In genomic region chr3:21977775-21978174, GRCm38 (mm10) we compare ENCODE assay signal across 25 mouse cellular contexts.
DNase-seq lines count a peak whose midpoint lies in the region; ATAC-seq and TF ChIP-seq lines count a peak whose summit lies in the region.
"Had no signal": no experiment of that assay in that cellular context is flagged by ENCODE, and none has a peak within 500 bp of the region (broad histone marks: within the 10 kb centered on the region; RNA-seq: fewer than 3 reads in every experiment).

No protein-coding gene starts in this region.

- no peak for DNase-seq in liver, embryonic 11.5 days (ENCODE audit: low spot score)
- DNase-seq in liver, postnatal 0 days, result no peak
- DNase-seq in MEL (ENCODE audit: low read depth, low spot score), result peak; percentile 80
- no peak for DNase-seq in urinary bladder, postnatal 4 days (ENCODE audit: low spot score in 2 of 2)
- DNase-seq in gastrocnemius, postnatal 14 days, result no peak
- DNase-seq: adrenal gland, adult 2 months; adrenal gland, postnatal 14 days; cerebellum, adult 11 months; cerebellum, adult 2 months; cerebellum, postnatal 10 days; cerebellum, postnatal 36 days; gastrocnemius, postnatal 10 days; heart, adult 18-20 months; heart, postnatal 14 days had no signal

- 0 out of 2 replicates have a peak, but pooled peaks cover 2% of the 10 kb centered on the region for H3K36me3 ChIP-seq in liver, embryonic 11.5 days (ENCODE audit: control insufficient read depth, insufficient read depth, low read length)
- H3K36me3 ChIP-seq in liver, postnatal 0 days (replicated peaks; ENCODE audit: insufficient read depth, low read length), result no peaks in the 10 kb centered on the region
- H3K36me3 ChIP-seq in MEL (ENCODE audit: control insufficient read depth in 1 of 2, insufficient read depth in 2 of 2, low read length in 2 of 2), result peaks cover 0 to 24% of the 10 kb centered on the region in 2 experiments; a peak in 2 of 4 replicates
- H3K36me3 ChIP-seq: forebrain, embryonic 10.5 days; heart, embryonic 13.5 days; hindbrain, embryonic 10.5 days had no signal

- WGBS in liver, embryonic 11.5 days, result 35% methylated on average over 1 of the region's 1 CpGs
- WGBS in liver, postnatal 0 days (ENCODE audit: insufficient replicate concordance), result 49% methylated on average over 1 of the region's 1 CpGs

- TF ChIP-seq POLR2A in MEL (IDR thresholded peaks at IDR 0.05; ENCODE audit: control insufficient read depth in 1 of 2, insufficient read depth in 1 of 2, low read depth in 1 of 2, low read length in 2 of 2, poor library complexity in 1 of 2), result no peak

- H3K4me3 ChIP-seq in liver, embryonic 11.5 days (ENCODE audit: low read depth, low read length), result no peak overlapping the region
- no peak overlapping the region for H3K4me3 ChIP-seq in liver, postnatal 0 days (ENCODE audit: low read depth, low read length)
- H3K4me3 ChIP-seq in MEL (ENCODE audit: control insufficient read depth in 1 of 2, insufficient read depth in 1 of 2, low read depth in 2 of 2, low read length in 2 of 2), result no peak overlapping the region
- H3K4me3 ChIP-seq: forebrain, embryonic 10.5 days; forebrain, embryonic 13.5 days; heart, embryonic 13.5 days; hindbrain, embryonic 10.5 days had no signal

- TF ChIP-seq EP300 in liver, postnatal 0 days (IDR thresholded peaks at IDR 0.05; ENCODE audit: low read depth), result no peak
- TF ChIP-seq EP300 in MEL (IDR thresholded peaks at IDR 0.05; ENCODE audit: low read depth in 1 of 2, low read length in 2 of 2), result peak; percentile 81 to 93

- intact Hi-C loops in gastrocnemius, postnatal 14 days (cut with DNase I; ENCODE audit: low total_unique reads), result no loop called here

- H3K9me3 ChIP-seq in liver, embryonic 11.5 days (ENCODE audit: control insufficient read depth, low read length), result no peaks in the 10 kb centered on the region
- peaks cover 5% of the 10 kb centered on the region; the same call in 1 of the 2 replicates for H3K9me3 ChIP-seq in liver, postnatal 0 days (ENCODE audit: low read length)
- no peaks in the 10 kb centered on the region for H3K9me3 ChIP-seq in MEL (replicated peaks; ENCODE audit: insufficient read depth, low read length)
- H3K9me3 ChIP-seq: forebrain, embryonic 13.5 days; hindbrain, embryonic 10.5 days had no signal

- ATAC-seq in liver, embryonic 11.5 days (replicated peaks; ENCODE audit: low FRiP score), result peak; percentile 71
- no peak for ATAC-seq in liver, postnatal 0 days
- peak; percentile 81 for ATAC-seq in common myeloid progenitor, adult 5-6 weeks (replicated peaks; ENCODE audit: low read depth, poor library complexity, severe bottlenecking)
- ATAC-seq in megakaryocyte-erythroid progenitor cell, adult 5-6 weeks (replicated peaks; ENCODE audit: low FRiP score, low TSS enrichment, poor library complexity, severe bottlenecking), result peak; percentile 60; the same call in 1 of the 2 replicates
- ATAC-seq: forebrain, embryonic 13.5 days; forebrain, embryonic 16.5 days; hindbrain, postnatal 0 days; inflammation-experienced regulatory T-cells, adult 6 months; intestine, embryonic 16.5 days had no signal

- TF ChIP-seq CTCF in liver, postnatal 0 days (IDR thresholded peaks at IDR 0.05; ENCODE audit: low read depth), result no peak
- no peak for TF ChIP-seq CTCF in MEL (IDR thresholded peaks at IDR 0.05 in 2 of 3, conservative IDR thresholded peaks at IDR 0.05 in 1 of 3; ENCODE audit: control insufficient read depth in 1 of 3, insufficient read depth in 1 of 3, low read depth in 2 of 3, low read length in 3 of 3, poor library complexity in 1 of 3, severe bottlenecking in 1 of 3)

- no peak for TF ChIP-seq RAD21 in MEL (IDR thresholded peaks at IDR 0.05; ENCODE audit: low read depth, low read length)

- H3K4me2 ChIP-seq in liver, embryonic 11.5 days, result no peak overlapping the region
- no peak overlapping the region for H3K4me2 ChIP-seq in liver, postnatal 0 days (ENCODE audit: low read depth, low read length)
- H3K4me2 ChIP-seq: forebrain, embryonic 13.5 days; heart, embryonic 13.5 days; hindbrain, embryonic 14.5 days had no signal

- H3K27ac ChIP-seq in liver, embryonic 11.5 days (ENCODE audit: low read depth, low read length), result no peak overlapping the region
- H3K27ac ChIP-seq in liver, postnatal 0 days (ENCODE audit: low read depth), result no peak overlapping the region
- peak overlapping the region; percentile 15; the same call in 1 of the 2 replicates for H3K27ac ChIP-seq in MEL (ENCODE audit: control insufficient read depth, low read depth, low read length)
- H3K27ac ChIP-seq: forebrain, embryonic 10.5 days; forebrain, embryonic 13.5 days; heart, embryonic 13.5 days; hindbrain, embryonic 10.5 days; hindbrain, embryonic 14.5 days; hindbrain, postnatal 0 days had no signal

- no peaks in the 10 kb centered on the region for H3K4me1 ChIP-seq in liver, embryonic 11.5 days (replicated peaks; ENCODE audit: control insufficient read depth, insufficient read depth, low read length)
- peaks cover 3% of the 10 kb centered on the region; the same call in 1 of the 2 replicates for H3K4me1 ChIP-seq in liver, postnatal 0 days (ENCODE audit: insufficient read depth)
- peaks cover 6 to 21% of the 10 kb centered on the region in 2 experiments for H3K4me1 ChIP-seq in MEL (ENCODE audit: control insufficient read depth in 1 of 2, insufficient read depth in 2 of 2, low read length in 2 of 2)
- H3K4me1 ChIP-seq: forebrain, embryonic 10.5 days; forebrain, embryonic 13.5 days; hindbrain, embryonic 10.5 days had no signal

- H3K79me2 ChIP-seq in MEL (ENCODE audit: control insufficient read depth, insufficient read depth, low read length, poor library complexity), result no peaks in the 10 kb centered on the region

- H3K27me3 ChIP-seq in liver, embryonic 11.5 days (replicated peaks; ENCODE audit: control insufficient read depth, insufficient read depth, low read length), result no peaks in the 10 kb centered on the region
- no peaks in the 10 kb centered on the region for H3K27me3 ChIP-seq in liver, postnatal 0 days (ENCODE audit: insufficient read depth, low read length)
- no peaks in the 10 kb centered on the region for H3K27me3 ChIP-seq in MEL (ENCODE audit: control insufficient read depth in 1 of 2, insufficient read depth in 2 of 2, low read length in 2 of 2)
- H3K27me3 ChIP-seq: forebrain, embryonic 13.5 days; heart, embryonic 13.5 days had no signal

- H3K9ac ChIP-seq in liver, embryonic 11.5 days (ENCODE audit: low read depth, low read length), result no peak overlapping the region
- H3K9ac ChIP-seq in liver, postnatal 0 days (replicated peaks), result no peak overlapping the region
- H3K9ac ChIP-seq in MEL (ENCODE audit: control insufficient read depth, low read depth, low read length, poor library complexity, severe bottlenecking), result no peak overlapping the region
- H3K9ac ChIP-seq: forebrain, embryonic 13.5 days; heart, embryonic 13.5 days; hindbrain, embryonic 14.5 days had no signal

TF ChIP-seq in MEL, 35 proteins besides CTCF, POLR2A, EP300 and RAD21:
- peak; percentile 75; the same call in 1 of the 2 replicates for TF ChIP-seq MAZ (IDR thresholded peaks at IDR 0.05; ENCODE audit: low read depth, low read length)
- TF ChIP-seq RCOR1 (IDR thresholded peaks at IDR 0.05; ENCODE audit: low read depth, low read length), result peak; percentile 81; the same call in 1 of the 2 replicates
- TF ChIP-seq MYB (IDR thresholded peaks at IDR 0.05; ENCODE audit: low read depth, low read length), result peak; percentile 37; the same call in 1 of the 2 replicates
- TF ChIP-seq ETS1 (IDR thresholded peaks at IDR 0.05; ENCODE audit: low read depth, low read length), result peak; percentile 76
- TF ChIP-seq MYC (IDR thresholded peaks at IDR 0.05; ENCODE audit: low read depth, low read length), result peak; percentile 68; the same call in 1 of the 2 replicates
- TF ChIP-seq TAL1 (IDR thresholded peaks at IDR 0.05; ENCODE audit: low read length), result peak; percentile 61
- TF ChIP-seq BHLHE40 (IDR thresholded peaks at IDR 0.05; ENCODE audit: borderline replicate concordance, low read depth, low read length), result 0 out of 2 replicates have a peak, but pooled peaks have one; percentile 24
- TF ChIP-seq SIN3A (IDR thresholded peaks at IDR 0.05; ENCODE audit: low read length), result 0 out of 2 replicates have a peak, but pooled peaks have one; percentile 53
- peak; percentile 82 for TF ChIP-seq TCF12 (IDR thresholded peaks at IDR 0.05; ENCODE audit: low read depth, low read length)
- TF ChIP-seq MEF2A (IDR thresholded peaks at IDR 0.05; ENCODE audit: extremely low read depth, insufficient replicate concordance, low read depth, low read length, poor library complexity, severe bottlenecking), result no peak
- TF ChIP-seq POLR2AphosphoS5 (IDR thresholded peaks at IDR 0.05; ENCODE audit: borderline replicate concordance, low read depth, low read length), result no peak
- TF ChIP-seq MXI1 (IDR thresholded peaks at IDR 0.05; ENCODE audit: low read depth, low read length), result no peak
- TF ChIP-seq GATA1 (IDR thresholded peaks at IDR 0.05; ENCODE audit: low read depth, low read length), result peak; percentile 76
